Mouse (Mus musculus): Measurements from ENCODE around the gene Apbb1ip.

The Apbb1ip gene

DNA sequence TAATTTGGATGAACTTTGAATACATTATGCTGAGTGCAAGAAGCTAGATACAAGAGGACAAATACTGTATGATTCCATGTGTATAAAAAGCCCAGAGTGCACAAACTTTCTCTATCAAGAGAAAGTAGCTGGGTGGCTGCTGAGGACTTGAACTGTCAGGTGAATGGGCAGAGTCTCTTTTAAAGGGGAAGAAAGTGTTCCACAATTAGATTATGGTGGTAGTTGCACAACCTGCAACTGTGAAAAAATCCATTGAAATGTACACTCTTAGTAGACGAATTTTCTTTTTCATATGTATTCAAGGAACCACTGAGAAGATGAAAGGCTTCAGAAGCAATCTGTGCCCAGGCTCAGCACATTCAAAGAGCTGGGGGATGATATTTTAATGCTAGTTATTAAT is 15.7 kb downstream of the Apbb1ip start:
- Histone ChIP-seq H3K4me1 (replicated peaks; ENCODE audit: low read depth, low read length) (no peaks in the 10 kb centered on the region), H3K9me3 (ENCODE audit: low read length) (no peaks in the 10 kb centered on the region), H3K27me3 (ENCODE audit: insufficient read depth, low read length) (no peaks in the 10 kb centered on the region), H3K36me3 (ENCODE audit: insufficient read depth, low read length) (no peaks in the 10 kb centered on the region), H3K4me3 (replicated peaks; ENCODE audit: low read length) (no peak overlapping the region)
- no peak for TF ChIP-seq POU5F1 (IDR thresholded peaks at IDR 0.05; ENCODE audit: borderline replicate concordance, low read length)
- TF ChIP-seq CTCF (conservative IDR thresholded peaks at IDR 0.05; ENCODE audit: low read length) = no peak
- TF ChIP-seq NANOG (IDR thresholded peaks at IDR 0.05; ENCODE audit: borderline replicate concordance, low read length) = no peak

DNA sequence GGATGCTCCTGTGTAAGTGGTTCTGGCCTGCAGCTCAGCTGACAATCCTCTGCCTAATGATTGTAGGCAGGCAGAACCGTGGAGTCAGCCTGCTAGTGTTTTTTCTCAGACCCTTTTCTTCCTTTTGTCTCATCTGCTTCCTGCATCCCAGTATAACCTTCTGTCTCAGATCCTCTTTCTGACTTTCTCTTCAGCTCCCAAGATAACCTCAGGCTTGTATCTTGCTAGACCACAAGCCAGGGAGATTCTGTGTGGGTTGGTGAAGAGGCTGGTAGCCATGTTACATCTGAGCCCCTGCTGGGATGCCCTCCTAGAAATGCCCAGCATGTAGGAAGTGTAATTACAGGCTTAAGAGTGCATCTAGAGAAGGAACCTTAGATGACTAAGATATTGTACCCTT is 16.5 kb downstream of the Apbb1ip start:
- H3K9me3 ChIP-seq (ENCODE audit: low read length) = peaks cover 4% of the 10 kb centered on the region
- no peaks in the 10 kb centered on the region for H3K4me1 ChIP-seq (replicated peaks; ENCODE audit: low read depth, low read length)
- TF ChIP-seq POU5F1 (IDR thresholded peaks at IDR 0.05; ENCODE audit: borderline replicate concordance, low read length) = no peak
- no peak for TF ChIP-seq CTCF (conservative IDR thresholded peaks at IDR 0.05; ENCODE audit: low read length)
- no peak for TF ChIP-seq NANOG (IDR thresholded peaks at IDR 0.05; ENCODE audit: borderline replicate concordance, low read length)

DNA sequence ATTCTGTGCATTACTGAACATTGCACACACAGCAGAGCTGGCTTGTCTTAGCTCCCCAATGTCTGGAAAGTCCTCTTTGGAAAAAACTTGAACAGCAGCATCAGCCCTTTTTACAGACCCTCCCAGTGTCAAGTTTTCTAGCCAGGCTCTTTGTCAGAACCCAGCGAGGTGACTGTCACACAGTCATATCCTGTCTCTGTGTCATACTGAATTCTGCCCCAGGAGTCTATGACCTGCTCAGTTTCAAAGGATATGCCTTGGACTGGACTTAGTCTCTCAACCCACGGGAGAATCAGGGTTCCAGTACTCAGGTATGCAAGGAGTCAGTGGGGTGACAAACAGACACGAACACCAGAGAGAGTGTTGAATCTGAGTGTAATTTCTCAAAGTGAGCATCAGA is 21.2 kb downstream of the Apbb1ip start:
- H3K36me3 ChIP-seq (ENCODE audit: insufficient read depth, low read length) = no peaks in the 10 kb centered on the region
- no peaks in the 10 kb centered on the region for H3K4me1 ChIP-seq (replicated peaks; ENCODE audit: low read depth, low read length)
- no peaks in the 10 kb centered on the region for H3K27me3 ChIP-seq (ENCODE audit: insufficient read depth, low read length)
- peaks cover 18% of the 10 kb centered on the region for H3K9me3 ChIP-seq (ENCODE audit: low read length)
- no peak overlapping the region for H3K4me3 ChIP-seq (replicated peaks; ENCODE audit: low read length)
- TF ChIP-seq POU5F1 (IDR thresholded peaks at IDR 0.05; ENCODE audit: borderline replicate concordance, low read length) (no peak), NANOG (IDR thresholded peaks at IDR 0.05; ENCODE audit: borderline replicate concordance, low read length) (no peak), CTCF (conservative IDR thresholded peaks at IDR 0.05; ENCODE audit: low read length) (no peak)

More for the DNA sequence above, 16.5 kb downstream of the Apbb1ip start:
- Histone ChIP-seq H3K4me3 (replicated peaks; ENCODE audit: low read length) (no peak overlapping the region), H3K36me3 (ENCODE audit: insufficient read depth, low read length) (no peaks in the 10 kb centered on the region), H3K27me3 (ENCODE audit: insufficient read depth, low read length) (no peaks in the 10 kb centered on the region)

DNA sequence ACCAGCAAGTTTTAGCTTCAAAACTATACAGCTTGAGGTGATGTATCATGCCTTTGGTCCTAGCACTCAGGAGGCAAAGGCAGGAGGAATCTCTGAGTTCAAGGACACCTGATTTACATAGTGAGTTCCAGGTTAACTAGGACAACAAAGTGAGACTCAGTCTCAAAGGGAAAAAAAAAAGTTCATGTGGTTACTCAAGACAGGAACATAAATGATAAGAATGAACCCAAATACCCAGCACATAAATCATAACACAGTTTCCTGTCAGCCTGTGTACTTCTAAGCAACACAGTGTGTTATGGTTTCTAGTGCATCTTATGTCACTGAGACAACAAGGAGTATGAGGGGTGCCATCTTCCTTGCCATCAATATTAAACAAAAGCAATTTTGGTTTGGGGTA is 22.6 kb downstream of the Apbb1ip start:
- no peaks in the 10 kb centered on the region for H3K4me1 ChIP-seq (replicated peaks; ENCODE audit: low read depth, low read length)
- H3K4me3 ChIP-seq (replicated peaks; ENCODE audit: low read length) = no peak overlapping the region
- no peaks in the 10 kb centered on the region for H3K27me3 ChIP-seq (ENCODE audit: insufficient read depth, low read length)
- H3K36me3 ChIP-seq (ENCODE audit: insufficient read depth, low read length) = no peaks in the 10 kb centered on the region
- peaks cover 18% of the 10 kb centered on the region for H3K9me3 ChIP-seq (ENCODE audit: low read length)
- TF ChIP-seq CTCF (conservative IDR thresholded peaks at IDR 0.05; ENCODE audit: low read length) = no peak
- TF ChIP-seq POU5F1 (IDR thresholded peaks at IDR 0.05; ENCODE audit: borderline replicate concordance, low read length) = no peak
- no peak for TF ChIP-seq NANOG (IDR thresholded peaks at IDR 0.05; ENCODE audit: borderline replicate concordance, low read length)

DNA sequence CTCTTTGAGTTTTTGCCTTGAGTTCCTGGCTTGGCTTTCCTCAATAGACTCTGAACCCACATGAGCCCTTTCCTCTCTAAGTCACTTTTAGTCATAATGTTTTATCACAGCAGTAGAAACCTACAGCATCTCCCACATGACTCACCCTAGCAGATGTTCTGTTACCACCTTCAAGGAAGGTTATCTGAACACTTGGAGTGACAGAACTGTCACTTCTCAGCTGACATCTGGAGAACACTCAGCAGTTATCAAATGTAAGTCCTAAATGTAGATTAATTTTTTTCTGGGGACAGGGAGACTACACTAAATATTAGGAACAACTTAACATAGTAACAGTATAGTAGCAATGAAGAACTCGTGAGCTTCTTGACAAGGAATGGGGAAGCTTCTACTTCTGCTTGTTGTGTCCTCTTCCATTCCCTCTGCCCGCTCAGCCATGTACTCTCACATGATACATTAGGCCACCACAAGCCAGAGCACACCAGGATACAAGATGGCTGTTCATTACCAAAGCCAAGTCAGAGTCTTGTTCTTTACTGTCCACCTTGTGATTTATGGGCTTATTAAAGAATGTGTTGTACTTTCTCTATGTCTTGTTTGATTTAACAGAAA is 25.6 kb downstream of the Apbb1ip start:
- Histone ChIP-seq H3K4me3 (replicated peaks; ENCODE audit: low read length) (no peak overlapping the region), H3K36me3 (ENCODE audit: insufficient read depth, low read length) (no peaks in the 10 kb centered on the region), H3K27me3 (ENCODE audit: insufficient read depth, low read length) (no peaks in the 10 kb centered on the region), H3K4me1 (replicated peaks; ENCODE audit: low read depth, low read length) (no peaks in the 10 kb centered on the region), H3K9me3 (ENCODE audit: low read length) (peaks cover 18% of the 10 kb centered on the region)
- TF ChIP-seq POU5F1 (IDR thresholded peaks at IDR 0.05; ENCODE audit: borderline replicate concordance, low read length) (no peak), CTCF (conservative IDR thresholded peaks at IDR 0.05; ENCODE audit: low read length) (no peak), NANOG (IDR thresholded peaks at IDR 0.05; ENCODE audit: borderline replicate concordance, low read length) (no peak)

DNA sequence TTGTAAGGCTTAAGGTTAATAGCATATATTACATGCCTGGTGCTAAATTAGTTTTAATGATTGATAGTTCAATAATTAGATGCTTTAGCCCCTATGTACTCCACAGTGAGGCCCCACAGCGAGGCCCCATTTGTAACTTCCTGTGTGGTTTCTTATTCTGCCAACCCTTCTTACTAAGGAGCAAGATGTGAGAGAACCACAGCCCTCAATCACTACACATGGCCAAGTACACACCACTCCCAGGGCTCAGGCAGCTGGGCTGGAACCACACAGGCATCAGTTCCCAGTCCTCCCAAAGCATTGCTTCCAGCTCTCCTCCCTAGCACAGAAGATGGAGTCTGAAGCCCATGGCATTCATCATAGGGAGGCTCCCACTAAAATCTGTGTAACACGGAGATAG is 31.7 kb downstream of the Apbb1ip start:
- Histone ChIP-seq H3K36me3 (ENCODE audit: insufficient read depth, low read length) (no peaks in the 10 kb centered on the region), H3K27me3 (ENCODE audit: insufficient read depth, low read length) (no peaks in the 10 kb centered on the region), H3K9me3 (ENCODE audit: low read length) (no peaks in the 10 kb centered on the region), H3K4me1 (replicated peaks; ENCODE audit: low read depth, low read length) (no peaks in the 10 kb centered on the region), H3K4me3 (replicated peaks; ENCODE audit: low read length) (no peak overlapping the region)
- TF ChIP-seq POU5F1 (IDR thresholded peaks at IDR 0.05; ENCODE audit: borderline replicate concordance, low read length) (no peak), NANOG (IDR thresholded peaks at IDR 0.05; ENCODE audit: borderline replicate concordance, low read length) (no peak), CTCF (conservative IDR thresholded peaks at IDR 0.05; ENCODE audit: low read length) (no peak)

DNA sequence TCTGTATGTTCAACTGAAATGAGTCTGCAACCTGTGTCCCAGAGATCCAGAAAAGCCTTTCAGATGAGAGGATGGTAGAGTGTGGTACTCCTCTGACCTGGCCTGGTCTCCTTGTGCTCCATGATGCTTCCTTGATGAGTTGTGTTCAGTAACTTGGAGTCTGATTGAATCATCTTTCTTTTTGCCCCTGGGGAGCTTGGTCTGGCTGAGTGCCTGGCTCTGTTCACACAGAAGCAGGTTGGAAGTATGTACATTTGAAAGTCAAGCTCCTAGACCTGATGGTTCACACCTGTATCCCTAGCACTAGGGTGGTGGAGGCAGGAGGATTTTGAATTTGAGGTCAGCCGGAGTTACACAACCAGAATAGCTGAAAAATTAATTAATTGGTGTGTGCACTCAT is 32.7 kb downstream of the Apbb1ip start:
- no peaks in the 10 kb centered on the region for H3K36me3 ChIP-seq (ENCODE audit: insufficient read depth, low read length)
- no peaks in the 10 kb centered on the region for H3K4me1 ChIP-seq (replicated peaks; ENCODE audit: low read depth, low read length)
- no peak overlapping the region for H3K4me3 ChIP-seq (replicated peaks; ENCODE audit: low read length)
- TF ChIP-seq CTCF (conservative IDR thresholded peaks at IDR 0.05; ENCODE audit: low read length) = no peak
- TF ChIP-seq POU5F1 (IDR thresholded peaks at IDR 0.05; ENCODE audit: borderline replicate concordance, low read length) = no peak
- TF ChIP-seq NANOG (IDR thresholded peaks at IDR 0.05; ENCODE audit: borderline replicate concordance, low read length) = no peak
- no peaks in the 10 kb centered on the region for H3K9me3 ChIP-seq (ENCODE audit: low read length)
- H3K27me3 ChIP-seq (ENCODE audit: insufficient read depth, low read length) = no peaks in the 10 kb centered on the region

DNA sequence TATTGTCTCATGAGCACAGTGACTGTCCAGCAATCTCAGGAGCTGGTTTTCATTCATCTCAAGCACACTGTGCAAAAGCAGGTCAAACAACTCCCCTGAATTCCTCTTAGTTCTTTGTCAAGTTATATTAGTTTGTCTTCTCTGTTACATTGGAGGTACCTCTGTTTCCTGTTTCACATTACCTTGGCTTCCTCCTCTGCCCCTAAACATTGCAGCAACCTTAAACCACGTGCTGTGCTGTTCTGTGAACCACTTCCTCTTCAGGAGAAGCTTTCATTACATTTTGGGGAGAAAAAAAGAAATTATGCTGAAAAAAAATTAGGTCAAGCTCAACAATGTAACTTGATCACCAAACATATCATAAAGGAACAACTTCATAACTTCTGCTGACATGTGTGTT is 33.4 kb downstream of the Apbb1ip start:
- no peak for TF ChIP-seq POU5F1 (IDR thresholded peaks at IDR 0.05; ENCODE audit: borderline replicate concordance, low read length)
- no peak for TF ChIP-seq CTCF (conservative IDR thresholded peaks at IDR 0.05; ENCODE audit: low read length)
- TF ChIP-seq NANOG (IDR thresholded peaks at IDR 0.05; ENCODE audit: borderline replicate concordance, low read length) = no peak
- no peak overlapping the region for H3K4me3 ChIP-seq (replicated peaks; ENCODE audit: low read length)
- no peaks in the 10 kb centered on the region for H3K4me1 ChIP-seq (replicated peaks; ENCODE audit: low read depth, low read length)
- no peaks in the 10 kb centered on the region for H3K27me3 ChIP-seq (ENCODE audit: insufficient read depth, low read length)
- H3K36me3 ChIP-seq (ENCODE audit: insufficient read depth, low read length) = no peaks in the 10 kb centered on the region
- no peaks in the 10 kb centered on the region for H3K9me3 ChIP-seq (ENCODE audit: low read length)

DNA sequence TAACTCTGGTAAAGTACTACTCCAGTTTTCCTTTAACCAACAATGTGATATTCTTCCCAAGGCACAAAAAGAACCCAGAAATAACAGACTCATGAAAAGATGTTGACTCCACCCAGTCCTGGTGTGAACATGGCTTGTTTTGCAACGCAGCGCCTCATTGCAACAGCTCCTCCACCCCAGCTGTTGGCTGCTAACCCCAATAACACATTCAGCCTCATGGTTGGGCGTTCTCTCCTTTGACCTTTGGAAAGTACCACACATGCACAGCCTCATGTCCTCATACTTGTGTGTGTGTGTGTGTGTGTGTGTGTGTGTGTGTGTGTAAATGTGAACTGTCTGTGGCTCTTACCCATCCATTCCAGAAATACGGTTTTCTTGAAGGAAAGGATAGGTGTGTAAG is 37.0 kb downstream of the Apbb1ip start:
- TF ChIP-seq POU5F1 (IDR thresholded peaks at IDR 0.05; ENCODE audit: borderline replicate concordance, low read length) (no peak), NANOG (IDR thresholded peaks at IDR 0.05; ENCODE audit: borderline replicate concordance, low read length) (no peak), CTCF (conservative IDR thresholded peaks at IDR 0.05; ENCODE audit: low read length) (no peak)
- Histone ChIP-seq H3K4me3 (replicated peaks; ENCODE audit: low read length) (no peak overlapping the region), H3K9me3 (ENCODE audit: low read length) (no peaks in the 10 kb centered on the region), H3K27me3 (ENCODE audit: insufficient read depth, low read length) (no peaks in the 10 kb centered on the region), H3K36me3 (ENCODE audit: insufficient read depth, low read length) (no peaks in the 10 kb centered on the region), H3K4me1 (replicated peaks; ENCODE audit: low read depth, low read length) (no peaks in the 10 kb centered on the region)
